Mouse (Mus musculus) left cerebral cortex, adult 2 months (tissue): ENCODE results near the gene Trim30a. TPM values are rescaled to one million over a fixed set of nuclear protein-coding genes. Genes with fewer than 3 reads are reported as not detected.

ENCODE experiments used
- DNase-seq, 2 experiments: peaks; one replicate each; pipeline ENCODE4 v3.0.0; 2021 to 2022; ENCODE audit warnings: low spot score in 2 of 2, mixed read lengths in 1 of 2; ENCODE audit errors: extremely low spot score in 1 of 2
- H3K27ac ChIP-seq: fragments of 200-600 bp; 2 replicates; pipeline ENCODE4 v1.8.1; 2022
- H3K4me3 ChIP-seq: fragments of 200-600 bp; 2 replicates; pipeline ENCODE4 v1.8.1; 2022
- CTCF ChIP-seq: fragments of 200-600 bp; IDR thresholded peaks from 2 replicates; pipeline ENCODE4 v1.8.1; 2022; ENCODE audit warnings: antibody characterized with exemption, mild to moderate bottlenecking, moderate library complexity
- intact Hi-C: fragments of 180-260 bp; cut with DNase I; formaldehyde crosslinking; loops from one replicate; pipeline ENCODE4 v1.15.1; 2025
- total RNA-seq, 2 experiments: library from RNA; stranded (reverse); gene quantifications; 2 replicates each; pipeline ENCODE4 v1.2.3; 2021

The Trim30a gene
- total RNA-seq, 2 experiments from 2014 or later = 0.66 to 0.98 TPM

DNA sequence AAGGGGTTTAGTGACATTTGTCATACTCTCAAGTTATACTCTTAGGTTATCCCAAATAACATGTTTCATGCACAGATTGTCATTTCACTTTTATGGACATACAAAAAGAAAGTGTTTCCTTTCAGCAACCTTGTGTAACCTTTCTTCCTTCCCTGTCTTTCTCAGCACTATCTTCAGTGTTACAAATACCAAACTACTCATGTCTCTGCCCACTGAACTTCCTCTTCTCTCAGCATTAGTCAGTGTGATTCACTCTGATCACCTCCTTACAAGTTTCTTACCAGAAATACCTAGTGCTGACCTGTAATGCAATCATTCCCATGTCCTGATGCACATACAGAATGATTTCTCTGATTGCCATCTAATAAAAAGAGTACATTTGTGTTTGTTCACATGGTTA, 98.7 kb downstream of the Trim30a start:
- intact Hi-C loops = no loop called here
- no peak overlapping the region for H3K27ac ChIP-seq
- no peak for DNase-seq
- no peak overlapping the region for H3K4me3 ChIP-seq
- no peak for TF ChIP-seq CTCF

Other genes with a start within 250 kb of the Trim30a start
- under 1 TPM; 0.19 to 0.34 TPM for gene Trim6, start 246.4 kb downstream of the Trim30a start, total RNA-seq
- 1 to 10 TPM; 1.0 to 1.3 TPM for gene Trim34a, start 220.7 kb downstream of the Trim30a start, total RNA-seq
- under 1 TPM; 0.43 to 0.51 TPM for gene Trim5, start 177.1 kb downstream of the Trim30a start, total RNA-seq
- 1 to 10 TPM; 2.2 to 3.2 TPM for gene Trim12a, start 149.7 kb downstream of the Trim30a start, total RNA-seq
- not detected for gene Trim34b, start 135.7 kb downstream of the Trim30a start, total RNA-seq
- gene Trim12c, start 111.8 kb downstream of the Trim30a start, total RNA-seq = 1 to 10 TPM; 1.0 to 1.5 TPM
- gene Trim30b, start 95.3 kb downstream of the Trim30a start, total RNA-seq = not detected
- under 1 TPM in 1 of 2 experiments, not detected in 1; 0.19 TPM for gene Trim30c, start 64.4 kb downstream of the Trim30a start, total RNA-seq
- under 1 TPM; 0.36 to 0.40 TPM for gene Trim30d, start 42.7 kb upstream of the Trim30a start, total RNA-seq
- gene Olfr651, start 84.9 kb upstream of the Trim30a start, total RNA-seq = not detected
- gene Olfr652, start 95.7 kb upstream of the Trim30a start, total RNA-seq = not detected
- gene Olfr653, start 112.1 kb upstream of the Trim30a start, total RNA-seq = not detected
- gene Olfr654, start 121.8 kb upstream of the Trim30a start, total RNA-seq = not detected
- not detected for gene Olfr655, start 136.6 kb upstream of the Trim30a start, total RNA-seq
- gene Olfr656, start 148.8 kb upstream of the Trim30a start, total RNA-seq = not detected
- gene Olfr657, start 159.6 kb upstream of the Trim30a start, total RNA-seq = not detected
- not detected for gene Olfr658, start 182.1 kb upstream of the Trim30a start, total RNA-seq
- gene Olfr659, start 201.6 kb upstream of the Trim30a start, total RNA-seq = not detected
- gene Olfr661, start 221.3 kb upstream of the Trim30a start, total RNA-seq = not detected